Comparison of ENCODE assay signal across 8 mouse cellular contexts in genomic region chr13:16763746-16764145, GRCm38 (mm10).
DNase-seq lines count a peak whose midpoint lies in the region; ATAC-seq and TF ChIP-seq lines count a peak whose summit lies in the region.

No protein-coding gene starts in this region.

- H3K9me3 ChIP-seq in neural tube, embryonic 12.5 days = no peaks in the 10 kb centered on the region
- no peaks in the 10 kb centered on the region for H3K9me3 ChIP-seq in neural tube, embryonic 15.5 days (replicated peaks)
- no peaks in the 10 kb centered on the region for H3K9me3 ChIP-seq in hindbrain, embryonic 16.5 days (ENCODE audit: control insufficient read depth, low read length)
- H3K9me3 ChIP-seq in liver, embryonic 14.5 days (ENCODE audit: control insufficient read depth, low read length) = no peaks in the 10 kb centered on the region

- WGBS in neural tube, embryonic 12.5 days = 16% methylated on average over 2 of the region's 2 CpGs
- 3% methylated on average over 2 of the region's 2 CpGs for WGBS in neural tube, embryonic 15.5 days
- WGBS in hindbrain, embryonic 16.5 days = 5% methylated on average over 2 of the region's 2 CpGs
- WGBS in liver, embryonic 14.5 days (ENCODE audit: insufficient replicate concordance) = 1% methylated on average over 2 of the region's 2 CpGs

- TF ChIP-seq CTCF in cortical plate, adult 2 months (IDR thresholded peaks at IDR 0.05; ENCODE audit: extremely low read depth, insufficient read depth, low read length) = peak; percentile 72
- TF ChIP-seq CTCF in liver, embryonic 14.5 days (IDR thresholded peaks at IDR 0.05; ENCODE audit: low read depth) = peak; percentile 69; the same call in 1 of the 2 replicates

- no peak overlapping the region for H3K27ac ChIP-seq in neural tube, embryonic 12.5 days
- H3K27ac ChIP-seq in neural tube, embryonic 15.5 days (replicated peaks) = no peak overlapping the region
- H3K27ac ChIP-seq in cortical plate, adult 2 months (ENCODE audit: insufficient read depth, low read length) = no peak overlapping the region
- H3K27ac ChIP-seq in hindbrain, embryonic 16.5 days (ENCODE audit: low read depth, low read length) = no peak overlapping the region
- H3K27ac ChIP-seq in liver, embryonic 14.5 days = no peak overlapping the region

- H3K36me3 ChIP-seq in neural tube, embryonic 12.5 days = no peaks in the 10 kb centered on the region
- H3K36me3 ChIP-seq in neural tube, embryonic 15.5 days = no peaks in the 10 kb centered on the region
- no peaks in the 10 kb centered on the region for H3K36me3 ChIP-seq in hindbrain, embryonic 16.5 days (ENCODE audit: control insufficient read depth, insufficient read depth, low read length)
- H3K36me3 ChIP-seq in liver, embryonic 14.5 days (replicated peaks; ENCODE audit: control insufficient read depth, insufficient read depth, low read depth) = no peaks in the 10 kb centered on the region

- no peak overlapping the region for H3K9ac ChIP-seq in neural tube, embryonic 12.5 days
- no peak overlapping the region for H3K9ac ChIP-seq in neural tube, embryonic 15.5 days (replicated peaks)
- H3K9ac ChIP-seq in hindbrain, embryonic 16.5 days (ENCODE audit: low read depth, low read length) = no peak overlapping the region
- H3K9ac ChIP-seq in liver, embryonic 14.5 days (replicated peaks) = no peak overlapping the region

- no peak for TF ChIP-seq POLR2A in cortical plate, adult 2 months (IDR thresholded peaks at IDR 0.05; ENCODE audit: extremely low read depth, insufficient read depth, low read length)

- H3K4me2 ChIP-seq in neural tube, embryonic 12.5 days (replicated peaks) = no peak overlapping the region
- no peak overlapping the region for H3K4me2 ChIP-seq in neural tube, embryonic 15.5 days
- no peak overlapping the region for H3K4me2 ChIP-seq in hindbrain, embryonic 16.5 days (ENCODE audit: low read length)
- no peak overlapping the region for H3K4me2 ChIP-seq in liver, embryonic 14.5 days (ENCODE audit: low read depth)

- no peak overlapping the region for H3K4me3 ChIP-seq in neural tube, embryonic 12.5 days
- H3K4me3 ChIP-seq in neural tube, embryonic 15.5 days (replicated peaks) = no peak overlapping the region
- no peak overlapping the region for H3K4me3 ChIP-seq in cortical plate, adult 2 months (ENCODE audit: insufficient read depth, low read length)
- no peak overlapping the region for H3K4me3 ChIP-seq in hindbrain, embryonic 16.5 days (ENCODE audit: low read length)
- H3K4me3 ChIP-seq in liver, embryonic 14.5 days (ENCODE audit: insufficient read depth in 1 of 2, low read depth in 2 of 2, low read length in 2 of 2) = no peak overlapping the region

- no peak for TF ChIP-seq EP300 in liver, embryonic 14.5 days (IDR thresholded peaks at IDR 0.05; ENCODE audit: low read depth)

- no peaks in the 10 kb centered on the region for H3K27me3 ChIP-seq in neural tube, embryonic 12.5 days (replicated peaks)
- H3K27me3 ChIP-seq in neural tube, embryonic 15.5 days (replicated peaks) = no peaks in the 10 kb centered on the region
- H3K27me3 ChIP-seq in hindbrain, embryonic 16.5 days (replicated peaks; ENCODE audit: control insufficient read depth, insufficient read depth, low read length) = no peaks in the 10 kb centered on the region
- no peaks in the 10 kb centered on the region for H3K27me3 ChIP-seq in liver, embryonic 14.5 days (ENCODE audit: control insufficient read depth, insufficient read depth, low read length)

- DNase-seq in cerebellum, adult 18-20 months = peak; percentile 12 to 14
- DNase-seq in cerebellum, adult 9-11 months = no peak
- no peak for DNase-seq in liver, embryonic 14.5 days (ENCODE audit: low read depth in 3 of 3, low spot score in 3 of 3)
- peak; percentile 10 for DNase-seq in right cerebral cortex, postnatal 4 days

- no peaks in the 10 kb centered on the region; the same call in 1 of the 2 replicates for H3K4me1 ChIP-seq in neural tube, embryonic 12.5 days
- H3K4me1 ChIP-seq in neural tube, embryonic 15.5 days = peaks cover 10% of the 10 kb centered on the region
- H3K4me1 ChIP-seq in cortical plate, adult 2 months (ENCODE audit: control insufficient read depth, insufficient read depth, low read length) = no peaks in the 10 kb centered on the region
- 0 out of 2 replicates have a peak, but pooled peaks cover 4% of the 10 kb centered on the region for H3K4me1 ChIP-seq in hindbrain, embryonic 16.5 days (ENCODE audit: control insufficient read depth, insufficient read depth, low read depth, low read length)
- no peaks in the 10 kb centered on the region for H3K4me1 ChIP-seq in liver, embryonic 14.5 days (replicated peaks; ENCODE audit: control insufficient read depth in 2 of 2, insufficient read depth in 2 of 2, low read length in 1 of 2)

- 0 out of 2 replicates have a peak, but pooled peaks have one; percentile 40 for ATAC-seq in neural tube, embryonic 12.5 days (ENCODE audit: low FRiP score, low read depth)
- ATAC-seq in neural tube, embryonic 15.5 days (ENCODE audit: low FRiP score) = no peak
- peak; percentile 70 for ATAC-seq in hindbrain, embryonic 16.5 days
- ATAC-seq in liver, embryonic 14.5 days (ENCODE audit: insufficient read depth) = no peak

Comparison
In these comparisons a context has a peak if more than half of its experiments do, and no peak if none do; other contexts are left out.
1. DNase-seq: peak in cerebellum, adult 18-20 months (2 of 2) and right cerebral cortex, postnatal 4 days (single experiment); none in cerebellum, adult 9-11 months (single experiment) and liver, embryonic 14.5 days (0 of 3).
2. ATAC-seq: peak in neural tube, embryonic 12.5 days (single experiment) and hindbrain, embryonic 16.5 days (single experiment); none in neural tube, embryonic 15.5 days (single experiment) and liver, embryonic 14.5 days (single experiment).